Mouse (Mus musculus): ENCODE results near the gene Dnm1.

- no peak for TF ChIP-seq CTCF (IDR thresholded peaks at IDR 0.05)
- TF ChIP-seq EP300 (IDR thresholded peaks at IDR 0.05), result no peak
These were observed 37.7 kb upstream of the Dnm1 start for GRCm38 (mm10) chr2:32390871-32391270.

Data from lung, postnatal 0 days (tissue).